Mouse (Mus musculus) embryonic fibroblast, embryonic 13.5 days (primary cell): ENCODE measurements around the gene Sv2c.

Experiments used
- CTCF ChIP-seq: IDR thresholded peaks from 2 replicates; pipeline ENCODE4 v1.5.1; 2011; ENCODE audit warnings: mild to moderate bottlenecking, control low read depth, low read length, moderate library complexity, borderline replicate concordance; ENCODE audit not compliant: insufficient read depth
- POLR2A ChIP-seq: IDR thresholded peaks from 2 replicates; pipeline ENCODE4 v1.6.1; 2011; ENCODE audit warnings: low read depth, mild to moderate bottlenecking, control low read depth, low read length, moderate library complexity

DNA sequence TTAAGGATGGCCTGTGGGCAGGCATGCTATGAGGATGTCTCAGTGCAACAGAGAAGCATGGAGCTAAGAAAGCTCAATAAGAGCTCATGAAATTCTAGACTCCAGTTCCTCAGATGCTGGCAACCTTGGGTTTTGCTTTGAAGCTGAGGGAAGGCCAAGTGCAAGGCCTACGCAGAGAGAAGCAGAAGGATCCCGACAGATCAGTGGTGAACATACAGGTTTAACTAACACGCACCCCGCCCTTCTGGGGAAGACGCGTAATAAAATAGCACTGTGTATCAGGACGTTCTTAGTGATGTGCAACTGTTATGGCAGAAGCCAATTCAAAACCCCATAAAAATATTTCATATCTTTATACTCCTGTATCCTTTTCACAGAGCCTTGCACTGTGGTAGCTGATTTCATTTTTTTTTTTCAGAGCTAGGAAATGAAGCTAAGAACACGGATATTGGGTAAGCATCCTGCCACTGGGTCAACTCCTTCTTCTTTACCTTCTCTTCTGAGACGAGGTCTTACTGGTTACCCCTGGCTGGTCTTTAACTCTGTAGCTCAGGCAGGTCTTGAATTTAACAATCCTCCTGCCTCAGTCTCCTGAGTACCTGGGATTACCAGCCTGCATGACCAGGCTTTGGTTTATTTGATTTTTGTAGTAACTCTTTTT lies 213.6 kb downstream of the Sv2c start:
- TF ChIP-seq CTCF (no peak), POLR2A (no peak)
